8 mouse cellular contexts compared by ENCODE assay signal in the genomic region with DNA sequence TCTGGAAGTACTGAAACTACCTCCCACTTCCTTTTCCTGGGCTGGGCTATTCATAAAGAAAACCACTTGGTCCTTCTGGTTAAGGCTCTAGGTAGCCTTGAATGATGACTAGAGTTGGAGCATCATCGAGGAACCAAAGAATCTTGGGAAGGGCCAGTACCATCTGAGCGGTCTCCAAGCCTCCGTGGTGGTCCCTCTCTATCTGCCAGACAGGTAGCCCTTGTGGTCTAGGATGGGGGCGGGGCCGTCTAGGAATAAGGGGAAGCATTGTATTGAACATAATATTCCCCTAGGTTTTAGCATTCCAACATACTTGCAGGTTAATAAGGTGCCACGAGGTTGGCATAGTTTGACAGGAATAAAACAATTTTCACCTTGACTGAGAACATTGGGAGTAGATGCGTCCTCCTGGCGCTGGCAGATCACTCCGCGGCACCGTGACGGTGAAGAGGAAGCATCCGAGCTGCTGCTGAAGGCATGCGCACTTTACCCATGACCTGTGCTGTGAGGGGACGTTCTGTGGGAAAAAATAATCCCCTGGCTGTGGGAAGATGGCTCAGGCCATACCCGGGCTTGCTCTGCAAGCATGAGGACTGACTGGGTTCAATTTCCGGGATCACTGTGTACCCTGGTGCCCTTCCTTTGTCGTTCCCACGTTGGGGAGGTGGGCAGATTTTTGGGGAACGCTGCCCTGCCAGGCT. TPM values are rescaled to one million over a fixed set of nuclear protein-coding genes. Genes with fewer than 3 reads are reported as not detected.
DNase-seq lines count a peak whose midpoint lies in the region; ATAC-seq and TF ChIP-seq lines count a peak whose summit lies in the region.

No protein-coding gene starts in this region.

- no peak overlapping the region; the same call in 1 of the 2 replicates for H3K9ac ChIP-seq in hindbrain, embryonic 16.5 days (ENCODE audit: low read depth, low read length)
- peak overlapping the region; percentile 19; the same call in 1 of the 2 replicates for H3K9ac ChIP-seq in midbrain, embryonic 15.5 days

- 0 out of 2 replicates have a peak, but pooled peaks cover 1% of the 10 kb centered on the region for H3K27me3 ChIP-seq in spleen, adult 2 months (ENCODE audit: control insufficient read depth, insufficient read depth, low read length)
- no peaks in the 10 kb centered on the region for H3K27me3 ChIP-seq in hindbrain, embryonic 16.5 days (replicated peaks; ENCODE audit: control insufficient read depth, insufficient read depth, low read length)
- H3K27me3 ChIP-seq in midbrain, embryonic 15.5 days (replicated peaks): peaks cover 12% of the 10 kb centered on the region

- no peak for DNase-seq in frontal cortex, postnatal 14 days (ENCODE audit: low spot score in 2 of 2)
- peak in 1 of 2 experiments; percentile 22 for DNase-seq in spleen, adult 2 months (ENCODE audit: low read depth in 1 of 2, low spot score in 2 of 2)
- no peak for DNase-seq in spleen, postnatal 4 days (ENCODE audit: low spot score in 2 of 2)
- no peak for DNase-seq in ovary, postnatal 14 days (ENCODE audit: low spot score)
- no peak for DNase-seq in adrenal gland, adult 2 months

- 0 out of 2 replicates have a peak overlapping the region, but pooled peaks have one; percentile 5 for H3K4me3 ChIP-seq in spleen, adult 2 months (ENCODE audit: extremely low read depth, insufficient read depth, insufficient read length)
- H3K4me3 ChIP-seq in hindbrain, embryonic 16.5 days (ENCODE audit: low read length): 0 out of 2 replicates have a peak overlapping the region, but pooled peaks have one; percentile 13
- H3K4me3 ChIP-seq in midbrain, embryonic 15.5 days: peak overlapping the region; percentile 26

- no peak overlapping the region for H3K27ac ChIP-seq in spleen, adult 2 months (ENCODE audit: insufficient read depth, low read length)
- H3K27ac ChIP-seq in hindbrain, embryonic 16.5 days (ENCODE audit: low read depth, low read length): no peak overlapping the region
- H3K27ac ChIP-seq in midbrain, embryonic 15.5 days: no peak overlapping the region

- H3K4me2 ChIP-seq in hindbrain, embryonic 16.5 days (ENCODE audit: low read length): peak overlapping the region; percentile 46
- peak overlapping the region; percentile 47 for H3K4me2 ChIP-seq in midbrain, embryonic 15.5 days

- ATAC-seq in frontal cortex, adult (ENCODE audit: low TSS enrichment): peak; percentile 28; the same call in 1 of the 2 replicates
- ATAC-seq in hindbrain, embryonic 16.5 days: peak; percentile 73
- peak; percentile 80 for ATAC-seq in midbrain, embryonic 15.5 days (replicated peaks)

- no peaks in the 10 kb centered on the region for H3K9me3 ChIP-seq in hindbrain, embryonic 16.5 days (ENCODE audit: control insufficient read depth, low read length)
- no peaks in the 10 kb centered on the region for H3K9me3 ChIP-seq in midbrain, embryonic 15.5 days

- no peaks in the 10 kb centered on the region; the same call in 1 of the 2 replicates for H3K4me1 ChIP-seq in spleen, adult 2 months (ENCODE audit: control insufficient read depth, insufficient read depth, insufficient read length)
- H3K4me1 ChIP-seq in hindbrain, embryonic 16.5 days (ENCODE audit: control insufficient read depth, insufficient read depth, low read depth, low read length): peaks cover 3% of the 10 kb centered on the region
- H3K4me1 ChIP-seq in midbrain, embryonic 15.5 days: peaks cover 15% of the 10 kb centered on the region

- H3K36me3 ChIP-seq in spleen, adult 2 months (ENCODE audit: control insufficient read depth, insufficient read depth, low read length): no peaks in the 10 kb centered on the region
- H3K36me3 ChIP-seq in hindbrain, embryonic 16.5 days (ENCODE audit: control insufficient read depth, insufficient read depth, low read length): no peaks in the 10 kb centered on the region
- no peaks in the 10 kb centered on the region for H3K36me3 ChIP-seq in midbrain, embryonic 15.5 days (replicated peaks)

- no peak for TF ChIP-seq POLR2A in spleen, adult 2 months (IDR thresholded peaks at IDR 0.05; ENCODE audit: low read depth, low read length)

- no peak for TF ChIP-seq CTCF in spleen, adult 2 months (IDR thresholded peaks at IDR 0.05; ENCODE audit: extremely low read depth, insufficient read depth, insufficient read length, insufficient replicate concordance)

- WGBS in spleen, adult 2 months: 16% methylated on average over 20 of the region's 20 CpGs
- 25% methylated on average over 20 of the region's 20 CpGs for WGBS in hindbrain, embryonic 16.5 days
- 22% methylated on average over 20 of the region's 20 CpGs for WGBS in midbrain, embryonic 15.5 days

RNA-seq across cellular contexts. Expression of gene Spry1, which starts 16.3 kb away (rescaled TPM):
- 6.1 and 9.5 TPM in 2 replicates for polyA plus RNA-seq in spleen, adult 2 months (2012; rRNA removed)
- 6.4 and 6.9 TPM in 2 replicates for polyA plus RNA-seq in hindbrain, embryonic 16.5 days (2015; fragmentation: Nextera tagmentation; extraction: Ambion mirVana)
- 7.1 and 7.9 TPM in 2 replicates for polyA plus RNA-seq in midbrain, embryonic 15.5 days (2015; fragmentation: Nextera tagmentation; extraction: Ambion mirVana)
- 10 to 100 TPM; 17.9 to 39.7 TPM for total RNA-seq in adrenal gland, adult 2 months (2021)
- polyA plus RNA-seq in adrenal gland, adult 2 months (2012; rRNA removed): 32.5 and 37.6 TPM in 2 replicates

Comparison
In these comparisons a context has a peak if more than half of its experiments do, and no peak if none do; other contexts are left out.
1. ATAC-seq: peak in every context shown above with its lines; median percentile 80 in midbrain, embryonic 15.5 days; 73 in hindbrain, embryonic 16.5 days; 28 in frontal cortex, adult.